Mouse (Mus musculus) embryonic stem cell, embryonic (primary cell): ENCODE data around the gene Galt.

Experiments used
- CTCF ChIA-PET, 4 experiments: fragments of 300-600 bp in 2 of 4; fragments of 350-600 bp in 2 of 4; sonication (Branson Sonifier 250); formaldehyde crosslinking; loops; one replicate each; lab custom pipeline; 2022; ENCODE audit warnings: inconsistent platforms in 2 of 4; lab: Charles Lee
- POLR2A ChIA-PET, 4 experiments: fragments of 300-600 bp in 2 of 4; fragments of 350-600 bp in 2 of 4; sonication (Branson Sonifier 250); formaldehyde crosslinking; loops; one replicate each; lab custom pipeline; 2022; ENCODE audit warnings: antibody characterized with exemption in 4 of 4, inconsistent platforms in 1 of 4; lab: Charles Lee

Galt gene

GRCm38 (mm10) chr4:41754797-41755337 is at the start of gene Galt:
Gene Galt, plus strand, starts transcription at chr4:41755228.
- POLR2A ChIA-PET: interaction anchor here in 3 of 4 experiments (0.6 to 5.8 kb wide), 14 partner anchors 9 to 345 kb away, joined by 3 to 37 read pairs (median 4); partner anchors contain the start of genes Arid3c (in 1 of the 3), Fam219a (in 1 of the 3) and Rpp25l (in 1 of the 3)
- CTCF ChIA-PET: interaction anchor here in 3 of 4 experiments (1.0 to 2.0 kb wide), 8 partner anchors 14 to 185 kb away, joined by 3 to 8 read pairs (median 4); partner anchors contain the start of genes Dnaic1 (in 1 of the 3) and Fam219a (in 1 of the 3)

DNA sequence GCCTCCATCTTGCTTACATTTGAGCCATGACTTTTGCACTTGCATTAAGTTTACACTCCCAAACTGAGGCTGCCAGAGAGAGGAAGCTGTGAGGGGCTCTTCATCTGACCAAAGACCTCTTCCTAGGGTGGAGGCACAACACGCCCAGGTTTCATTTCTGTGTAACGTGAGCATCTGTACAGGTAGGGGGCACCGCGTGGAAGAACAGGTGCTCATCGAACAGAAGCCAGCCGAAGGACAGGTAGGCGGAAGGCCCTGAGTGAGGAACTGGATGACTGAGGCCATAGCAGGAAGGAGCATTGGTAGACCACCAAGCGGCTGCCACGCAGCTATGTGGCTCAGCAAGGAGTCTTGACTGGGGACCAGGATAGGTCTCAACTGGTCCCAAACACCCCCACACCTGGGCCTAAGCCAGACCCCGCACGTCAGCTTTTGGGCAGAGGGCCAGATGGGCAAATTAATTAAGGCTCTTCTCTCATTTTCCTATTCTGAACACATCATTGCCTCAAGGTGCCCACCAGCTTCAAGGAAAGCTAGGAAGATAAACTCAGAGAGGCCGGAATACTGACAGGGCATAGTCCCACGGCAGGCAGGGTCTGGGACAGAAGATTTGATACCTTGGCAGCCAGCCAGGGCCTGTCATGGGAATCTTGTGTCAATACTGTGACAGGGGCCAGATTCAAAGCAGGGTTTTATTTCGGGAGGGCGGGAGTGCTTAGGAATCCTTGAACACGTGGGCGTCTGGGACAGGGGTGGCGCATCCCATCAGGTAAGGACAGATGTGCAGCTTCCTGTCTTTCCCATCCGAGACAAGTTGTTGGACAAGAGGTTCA is 48.9 kb upstream of the Galt start:
- CTCF ChIA-PET: interaction anchor here (0.6 to 2.9 kb wide), 20 partner anchors 8 to 208 kb away, joined by 3 to 34 read pairs (median 4); partner anchors contain the start of genes AI464131 (in 1 of the 4) and Cntfr (in 1 of the 4)
- POLR2A ChIA-PET: interaction anchor here in 2 of 4 experiments (0.6 to 1.6 kb wide), 7 partner anchors 20 to 605 kb away, joined by 3 to 6 read pairs (median 4); partner anchors contain the start of genes AI464131 (in 1 of the 2), Dnaic1 (in 1 of the 2) and Fam219a (in 1 of the 2)

GRCm38 (mm10) chr4:41707011-41707535 is 48.0 kb upstream of the Galt start:
- ChIA-PET CTCF (interaction anchor here (0.5 to 2.9 kb wide), 55 partner anchors 9 to 656 kb away, joined by 3 to 34 read pairs (median 4); partner anchors contain the start of genes AI464131 (in 2 of the 4), Cntfr (in 2 of the 4), Dnaic1 (in 2 of the 4) and Fam219a (in 2 of the 4)), POLR2A (interaction anchor here in 3 of 4 experiments (0.7 to 2.0 kb wide), 20 partner anchors 17 to 651 kb away, joined by 3 to 8 read pairs (median 4); partner anchors contain the start of genes Dnaic1 (in 3 of the 3), Fam219a (in 3 of the 3), AI464131 (in 1 of the 3) and Arid3c (in 1 of the 3))

- POLR2A ChIA-PET: interaction anchor here in 2 of 4 experiments (1.1 to 2.0 kb wide), 9 partner anchors 16 to 240 kb away, joined by 3 to 8 read pairs (median 4); partner anchors contain the start of genes Arid3c (in 1 of the 2), Dnaic1 (in 1 of the 2) and Fam219a (in 1 of the 2)
- CTCF ChIA-PET: interaction anchor here (0.7 to 2.9 kb wide), 31 partner anchors 11 to 657 kb away, joined by 3 to 34 read pairs (median 4); partner anchors contain the start of genes AI464131 (in 2 of the 4), Cntfr (in 1 of the 4), Dnaic1 (in 1 of the 4) and Enho (in 1 of the 4)
These were observed 46.8 kb upstream of the Galt start for GRCm38 (mm10) chr4:41708192-41708745.

GRCm38 (mm10) chr4:41710229-41710628 is 44.8 kb upstream of the Galt start:
- POLR2A ChIA-PET: interaction anchor here in 2 of 4 experiments (0.9 to 4.6 kb wide), 3 partner anchors 29 to 207 kb away, joined by 3 to 45 read pairs (median 3); partner anchors contain the start of gene AI464131 (in 1 of the 2)
- CTCF ChIA-PET: interaction anchor here in 3 of 4 experiments (0.6 to 3.8 kb wide), 11 partner anchors 27 to 1478 kb away, joined by 3 to 21 read pairs (median 3); partner anchors contain the start of genes AI464131 (in 1 of the 3) and Ubap1 (in 1 of the 3)

GRCm38 (mm10) chr4:41711705-41712375 is 43.2 kb upstream of the Galt start:
- ChIA-PET CTCF (interaction anchor here in 3 of 4 experiments (0.6 to 3.8 kb wide), 14 partner anchors 10 to 306 kb away, joined by 3 to 21 read pairs (median 4); partner anchors contain the start of genes AI464131 (in 1 of the 3), Dnaic1 (in 1 of the 3) and Fam219a (in 1 of the 3)), POLR2A (interaction anchor here in 3 of 4 experiments (0.6 to 4.6 kb wide), 20 partner anchors 8 to 247 kb away, joined by 3 to 45 read pairs (median 4); partner anchors contain the start of genes Dctn3 (in 2 of the 3), AI464131 (in 1 of the 3), Fam219a (in 1 of the 3) and Kif24 (in 1 of the 3))

- ChIA-PET POLR2A (interaction anchor here in 3 of 4 experiments (0.6 to 4.6 kb wide), 26 partner anchors 8 to 248 kb away, joined by 3 to 45 read pairs (median 4); partner anchors contain the start of genes Dctn3 (in 2 of the 3), AI464131 (in 1 of the 3), Arid3c (in 1 of the 3) and Fam219a (in 1 of the 3)), CTCF (interaction anchor here (1.0 to 3.8 kb wide), 17 partner anchors 9 to 322 kb away, joined by 3 to 40 read pairs (median 5); partner anchors contain the start of genes Dnaic1 (in 2 of the 4), Fam219a (in 2 of the 4), AI464131 (in 1 of the 4) and Arid3c (in 1 of the 4))
These were observed 42.4 kb upstream of the Galt start for GRCm38 (mm10) chr4:41712421-41713196.

DNA sequence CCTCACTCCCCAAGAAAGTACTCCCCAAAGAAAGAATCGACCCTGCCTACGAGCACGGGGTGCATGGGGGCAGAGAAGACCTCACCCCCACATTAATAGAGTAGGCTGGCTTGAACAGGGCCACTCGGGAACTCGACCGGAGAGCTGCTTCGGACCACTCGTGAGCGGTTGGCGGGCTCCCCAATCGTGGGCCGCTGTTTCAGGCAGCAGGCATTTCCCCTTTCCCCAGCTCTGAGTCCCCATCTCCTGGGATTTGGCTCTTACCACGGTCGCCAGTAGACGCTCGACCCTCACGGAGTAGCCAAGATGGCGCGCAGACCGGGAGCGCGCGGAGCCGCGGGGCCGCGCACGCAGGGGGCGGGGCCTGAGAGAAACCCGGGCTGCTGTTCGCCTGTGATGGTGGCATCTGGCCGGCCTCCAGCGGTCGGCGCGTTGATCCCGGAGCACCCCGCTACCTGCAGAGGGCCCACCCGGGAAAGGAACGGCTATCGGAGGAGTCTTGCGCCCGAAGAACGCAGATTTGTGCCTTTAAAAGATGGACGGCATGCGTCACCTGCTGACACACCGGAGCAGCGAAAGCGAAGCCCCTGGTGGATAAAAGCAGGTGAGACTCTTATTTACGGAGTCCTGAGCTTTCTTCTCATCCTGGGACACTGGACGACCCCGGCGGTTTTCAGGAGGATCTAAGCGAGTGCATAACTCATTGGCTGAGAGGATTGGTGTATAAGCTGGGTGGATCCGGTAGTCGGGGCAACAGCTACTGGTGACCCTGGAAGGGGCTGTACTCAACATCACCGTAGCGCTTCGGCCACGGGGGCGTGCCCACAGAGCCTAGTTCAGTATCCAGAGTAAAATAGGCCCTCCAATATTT is 41.6 kb upstream of the Galt start, which contains the start of gene Rpp25l:
Gene Rpp25l (minus strand): TSS at position 338 of the 871 bp plus-strand sequence.
- ChIA-PET POLR2A (interaction anchor here (0.6 to 4.6 kb wide), 26 partner anchors 9 to 249 kb away, joined by 3 to 45 read pairs (median 5); partner anchors contain the start of genes Dctn3 (in 2 of the 4), Arid3c (in 1 of the 4), Fam219a (in 1 of the 4) and Galt (in 1 of the 4)), CTCF (interaction anchor here (0.6 to 4.5 kb wide), 35 partner anchors 8 to 857 kb away, joined by 3 to 59 read pairs (median 5); partner anchors contain the start of genes Dnaic1 (in 2 of the 4), Fam219a (in 2 of the 4), Kif24 (in 2 of the 4) and Nudt2 (in 2 of the 4))

DNA sequence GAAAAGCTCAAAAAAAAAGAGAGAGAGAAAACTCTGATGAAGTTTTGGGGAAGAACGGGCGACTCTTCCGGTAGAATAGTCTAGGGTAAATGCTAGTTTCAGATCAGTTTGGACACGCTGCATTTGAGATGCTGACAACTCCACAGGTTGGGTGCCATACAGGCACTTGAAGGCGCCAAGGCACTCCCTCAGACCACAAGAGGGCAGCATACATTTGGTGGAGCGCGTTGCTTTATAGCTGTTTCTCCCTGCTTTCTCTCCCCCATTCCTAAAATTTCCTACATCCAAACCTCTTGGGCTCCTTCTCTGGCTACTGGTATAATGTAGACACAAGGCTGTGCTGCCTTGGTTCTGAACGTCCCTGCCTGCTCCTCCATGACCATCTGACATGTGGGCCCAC is 40.8 kb upstream of the Galt start:
- ChIA-PET CTCF (interaction anchor here (0.6 to 4.5 kb wide), 41 partner anchors 9 to 1765 kb away, joined by 3 to 59 read pairs (median 4); partner anchors contain the start of genes Dctn3 (in 2 of the 4), Kif24 (in 2 of the 4), Nudt2 (in 2 of the 4) and AI464131 (in 1 of the 4)), POLR2A (interaction anchor here (1.0 to 4.6 kb wide), 13 partner anchors 8 to 162 kb away, joined by 3 to 45 read pairs (median 7); partner anchors contain the start of genes Dctn3 (in 2 of the 4), Arid3c (in 1 of the 4), Fam219a (in 1 of the 4) and Galt (in 1 of the 4))

GRCm38 (mm10) chr4:41715082-41715481 is 39.9 kb upstream of the Galt start:
- POLR2A ChIA-PET: interaction anchor here in 2 of 4 experiments (1.1 to 2.5 kb wide), 4 partner anchors 23 to 163 kb away, joined by 4 to 18 read pairs (median 6); partner anchors contain the start of genes Galt (in 1 of the 2) and Sigmar1 (in 1 of the 2)

GRCm38 (mm10) chr4:41715596-41715995 is 39.4 kb upstream of the Galt start:
- CTCF ChIA-PET: interaction anchor here (0.6 to 4.5 kb wide), 11 partner anchors 8 to 208 kb away, joined by 3 to 59 read pairs (median 5); partner anchors contain the start of gene Arid3c (in 1 of the 4)
- POLR2A ChIA-PET: interaction anchor here in 2 of 4 experiments (1.1 to 1.4 kb wide), 2 partner anchors 22 to 23 kb away, joined by 3 to 5 read pairs; no protein-coding TSS in a partner anchor

More at GRCm38 (mm10) chr4:41715082-41715481, 39.9 kb upstream of the Galt start:
- CTCF ChIA-PET: interaction anchor here (0.6 to 4.5 kb wide), 22 partner anchors 8 to 1362 kb away, joined by 3 to 59 read pairs (median 6); partner anchors contain the start of genes AI464131 (in 1 of the 4), Dctn3 (in 1 of the 4), Dnaic1 (in 1 of the 4) and Dnajb5 (in 1 of the 4)

DNA sequence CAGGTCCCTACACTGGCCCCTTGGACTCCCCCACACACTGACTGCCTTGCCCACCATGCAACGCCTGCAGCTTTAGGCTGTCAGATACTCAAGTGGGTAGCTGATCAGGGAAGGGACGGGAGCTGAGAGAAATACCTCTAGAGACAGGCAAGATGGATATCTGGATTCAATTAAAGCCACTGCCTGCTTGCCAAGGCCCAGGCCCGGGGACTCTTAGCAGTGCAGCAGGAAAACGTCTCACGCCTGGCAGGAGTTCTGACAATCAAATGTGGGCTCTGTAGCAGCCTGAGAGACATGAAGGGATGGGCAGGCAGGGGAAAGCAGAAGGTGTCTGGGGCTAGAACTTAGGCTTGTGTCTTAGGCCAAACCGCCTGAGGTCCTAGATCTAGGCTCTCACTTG is 38.2 kb upstream of the Galt start:
- ChIA-PET CTCF (interaction anchor here (0.6 to 4.5 kb wide), 5 partner anchors 14 to 50 kb away, joined by 3 to 59 read pairs (median 5); partner anchors contain the start of gene Arid3c (in 1 of the 4)), POLR2A (interaction anchor here in 2 of 4 experiments (1.1 to 1.4 kb wide), 2 partner anchors 10 to 21 kb away, joined by 3 to 5 read pairs; no protein-coding TSS in a partner anchor)

GRCm38 (mm10) chr4:41722918-41723351 is 32.1 kb upstream of the Galt start, which contains the start of gene Dctn3:
Gene Dctn3, minus strand, starts transcription at chr4:41723170.
- CTCF ChIA-PET: interaction anchor here in 3 of 4 experiments (0.5 to 1.0 kb wide), 3 partner anchors 8 to 254 kb away, joined by 3 read pairs; no protein-coding TSS in a partner anchor

More at GRCm38 (mm10) chr4:41722918-41723351, 32.1 kb upstream of the Galt start, which contains the start of gene Dctn3:
- POLR2A ChIA-PET: interaction anchor here in 2 of 4 experiments (0.7 to 2.4 kb wide), 8 partner anchors 9 to 154 kb away, joined by 3 to 20 read pairs (median 4); partner anchors contain the start of genes Rpp25l (in 2 of the 2), Dnaic1 (in 1 of the 2) and Fam219a (in 1 of the 2)
